Mouse (Mus musculus) colon, adult 2 months (tissue): Measurements from ENCODE around the gene Mup3. TPM values are rescaled to one million over a fixed set of nuclear protein-coding genes. Genes with fewer than 3 reads are reported as not detected.

Source experiments
- polyA plus RNA-seq: library from polyadenylated mRNA; depleted of rRNA; stranded (reverse); fragments of >200 nt; gene quantifications from 2 replicates; pipeline ENCODE4 v1.2.3, GENCODE M21; 2012; rRNA removed

Gene Mup3
- not detected in 2 replicates for polyA plus RNA-seq

GRCm38 (mm10) chr4:62087241-62087640 lies at the start of gene Mup3:
Gene Mup3, minus strand, starts transcription at chr4:62087342.

GRCm38 (mm10) chr4:62054058-62054457 lies 33.1 kb downstream of the Mup3 start, which contains the start of gene Mup20:
Gene Mup20, minus strand, starts transcription at chr4:62054158.

Other genes with a start within 250 kb of the Mup3 start
- not detected in 2 replicates for gene Mup20, start 33.2 kb downstream of the Mup3 start, polyA plus RNA-seq
- not detected in 2 replicates for gene Mup21, start 63.5 kb upstream of the Mup3 start, polyA plus RNA-seq
- gene Zfp37, start 143.7 kb upstream of the Mup3 start, polyA plus RNA-seq, result 0.33 and 0.74 TPM in 2 replicates
- 13.3 and 15.9 TPM in 2 replicates for gene Slc31a2, start 175.2 kb upstream of the Mup3 start, polyA plus RNA-seq